Mouse (Mus musculus) liver, postnatal 0 days (tissue): ENCODE data around the gene Mybbp1a. TPM values are rescaled to one million over a fixed set of nuclear protein-coding genes. Genes with fewer than 3 reads are reported as not detected.

ENCODE experiments used
- ATAC-seq: fragments of 200-750 bp; cut with Nextera tagmentation; 2 replicates; pipeline ENCODE4 v1.8.0; 2017; ENCODE audit warnings: mild to moderate bottlenecking, moderate library complexity
- DNase-seq: peaks from one replicate; pipeline ENCODE4 v3.0.0-alpha.2; 2016
- H3K27ac ChIP-seq: fragments of 300-500 bp; sonication (generic); 2 replicates; pipeline ENCODE4 v1.5.1; 2014; ENCODE audit warnings: antibody characterized with exemption, moderate library complexity, mild to moderate bottlenecking, low read depth
- H3K27me3 ChIP-seq: fragments of 300-500 bp; sonication (generic); 2 replicates; pipeline ENCODE4 v1.6.1; 2014; ENCODE audit warnings: low read length, control low read depth, mixed read lengths; ENCODE audit not compliant: insufficient read depth
- H3K36me3 ChIP-seq: fragments of 300-500 bp; sonication (generic); replicated peaks from 2 replicates; pipeline ENCODE4 v1.6.1; 2014; ENCODE audit warnings: mild to moderate bottlenecking, control low read depth, low read length, moderate library complexity, mixed read lengths; ENCODE audit not compliant: insufficient read depth
- H3K4me1 ChIP-seq: fragments of 300-500 bp; sonication (generic); 2 replicates; pipeline ENCODE4 v1.6.1; 2014; ENCODE audit warnings: antibody characterized with exemption, mild to moderate bottlenecking, control low read depth; ENCODE audit not compliant: insufficient read depth
- H3K4me2 ChIP-seq: fragments of 300-500 bp; sonication (generic); 2 replicates; pipeline ENCODE4 v1.6.1; 2014; ENCODE audit warnings: low read depth, mild to moderate bottlenecking, low read length, moderate library complexity, mixed read lengths
- H3K4me3 ChIP-seq: fragments of 300-500 bp; sonication (generic); 2 replicates; pipeline ENCODE4 v1.5.1; 2014; ENCODE audit warnings: low read depth, low read length
- H3K9ac ChIP-seq: fragments of 300-500 bp; sonication (generic); replicated peaks from 2 replicates; pipeline ENCODE4 v1.6.1; 2014; ENCODE audit warnings: mild to moderate bottlenecking, moderate library complexity
- H3K9me3 ChIP-seq: fragments of 300-500 bp; sonication (generic); 2 replicates; pipeline ENCODE4 v1.6.1; 2016; ENCODE audit warnings: mild to moderate bottlenecking, control low read depth, low read length, mixed read lengths
- CTCF ChIP-seq: sonication (generic); IDR thresholded peaks from 2 replicates; pipeline ENCODE4 v1.5.1; 2016; ENCODE audit warnings: antibody characterized with exemption, low read depth
- EP300 ChIP-seq: IDR thresholded peaks from 2 replicates; pipeline ENCODE4 v1.6.1; 2016; ENCODE audit warnings: antibody characterized with exemption, low read depth, mild to moderate bottlenecking
- WGBS: fragments of 180-500 bp; shearing (Covaris S2); extraction: QIAGEN DNeasy Blood & Tissue Kit; methylation state at CpG from one replicate; pipeline ENCODE4 v1.1.7; 2014; ENCODE audit not compliant: insufficient replicate concordance; 5-methylcytosine and 5-hydroxymethylcytosine counted together
- polyA plus RNA-seq: library from polyadenylated mRNA; unstranded; fragments of >200 nt; fragmentation: Nextera tagmentation; extraction: Ambion mirVana; gene quantifications from 2 replicates; pipeline ENCODE4 v1.2.1, GENCODE M21; 2015

Mybbp1a gene
- polyA plus RNA-seq, 1 experiment from 2014 or later: 44.5 TPM

DNA sequence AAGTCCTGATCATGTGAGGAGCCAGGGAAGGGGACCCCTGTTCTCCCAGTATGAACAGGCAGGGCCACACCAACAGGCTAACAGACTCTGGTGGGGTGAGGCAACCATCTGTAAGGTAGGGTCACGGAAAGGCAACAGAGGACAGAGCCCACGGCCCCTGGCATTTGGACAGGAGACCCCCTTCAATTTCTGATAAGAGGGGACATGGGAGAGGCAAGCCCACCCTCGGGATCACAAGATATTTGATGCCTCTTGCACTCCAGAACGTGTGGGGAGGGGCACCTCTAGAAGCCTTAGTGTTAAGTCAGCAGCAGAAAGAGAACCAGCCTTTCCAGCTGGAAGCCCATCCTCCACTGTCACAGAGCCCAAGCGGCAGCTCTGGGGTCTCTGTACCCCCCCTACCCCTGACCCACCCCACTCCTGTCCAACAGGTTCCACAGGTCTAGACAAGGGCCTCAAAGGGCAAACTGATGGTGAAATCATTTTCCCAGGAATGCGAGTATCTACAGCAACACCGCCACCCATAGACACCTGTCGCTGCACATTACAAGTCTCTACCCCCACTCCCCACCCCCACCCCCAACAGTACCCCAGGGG lies 35.0 kb upstream of the Mybbp1a start:
- ATAC-seq: no peak
- Histone ChIP-seq H3K27me3 (peaks cover 4% of the 10 kb centered on the region; the same call in 1 of the 2 replicates), H3K9ac (no peak overlapping the region), H3K4me3 (no peak overlapping the region), H3K9me3 (no peaks in the 10 kb centered on the region), H3K4me2 (no peak overlapping the region), H3K27ac (no peak overlapping the region), H3K4me1 (peaks cover 4% of the 10 kb centered on the region; the same call in 1 of the 2 replicates), H3K36me3 (no peaks in the 10 kb centered on the region)
- no peak for TF ChIP-seq EP300
- TF ChIP-seq CTCF: no peak
- 64% methylated on average over 8 of the region's 8 CpGs for WGBS
- no peak for DNase-seq

DNA sequence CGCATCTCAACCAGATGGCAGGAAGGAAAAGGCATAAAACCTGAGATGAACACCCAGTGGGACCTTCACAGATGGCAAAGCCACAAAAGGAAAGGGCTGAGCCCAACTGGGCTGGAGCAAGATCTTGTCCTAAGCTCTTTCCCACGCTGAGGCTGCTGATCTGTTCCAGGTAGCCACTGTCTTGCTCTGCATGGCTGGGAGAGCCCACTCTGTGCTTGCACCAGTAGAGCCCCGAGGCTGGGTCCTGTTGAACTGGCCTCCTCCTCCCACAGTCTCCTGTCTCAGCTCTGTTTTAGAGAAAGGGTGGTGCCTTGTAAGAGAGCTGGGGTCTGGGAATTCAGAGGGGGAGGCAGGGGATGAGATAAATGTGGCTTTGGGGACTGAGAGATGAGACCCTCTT lies 34.1 kb upstream of the Mybbp1a start:
- Histone ChIP-seq H3K4me2 (no peak overlapping the region), H3K36me3 (no peaks in the 10 kb centered on the region), H3K4me3 (no peak overlapping the region), H3K9ac (no peak overlapping the region), H3K27ac (no peak overlapping the region), H3K27me3 (peaks cover 8% of the 10 kb centered on the region; the same call in 1 of the 2 replicates), H3K9me3 (no peaks in the 10 kb centered on the region), H3K4me1 (peaks cover 11% of the 10 kb centered on the region)
- TF ChIP-seq CTCF: no peak
- no peak for TF ChIP-seq EP300
- no peak for ATAC-seq
- WGBS: 26% methylated on average over 3 of the region's 3 CpGs
- no peak for DNase-seq

DNA sequence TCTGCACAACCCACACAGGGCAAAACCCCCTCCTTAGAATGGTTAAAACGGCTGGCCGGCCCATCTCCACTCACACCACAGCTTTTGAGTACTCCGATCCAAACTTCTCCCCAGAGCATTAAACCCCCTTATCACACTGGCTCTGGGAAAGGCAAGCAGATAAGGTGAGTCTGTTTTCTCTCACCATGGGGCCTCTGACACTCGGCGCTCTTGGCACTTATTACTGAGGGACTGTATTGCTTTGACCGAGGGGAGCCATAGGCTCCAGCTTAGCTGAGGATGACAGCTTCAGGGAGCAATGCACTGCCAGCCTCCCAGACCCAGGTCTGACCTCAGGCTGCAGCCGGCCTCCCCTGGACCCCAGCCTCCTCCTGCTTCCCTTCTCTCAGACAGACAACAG lies 33.6 kb upstream of the Mybbp1a start:
- DNase-seq: no peak
- no peak for ATAC-seq
- Histone ChIP-seq H3K27me3 (peaks cover 8% of the 10 kb centered on the region; the same call in 1 of the 2 replicates), H3K4me1 (peaks cover 11% of the 10 kb centered on the region), H3K27ac (no peak overlapping the region), H3K9ac (no peak overlapping the region), H3K36me3 (no peaks in the 10 kb centered on the region), H3K4me3 (no peak overlapping the region), H3K4me2 (no peak overlapping the region), H3K9me3 (no peaks in the 10 kb centered on the region)
- 32% methylated on average over 7 of the region's 7 CpGs for WGBS
- TF ChIP-seq EP300: 0 out of 2 replicates have a peak, but pooled peaks have one; percentile 18
- no peak for TF ChIP-seq CTCF

DNA sequence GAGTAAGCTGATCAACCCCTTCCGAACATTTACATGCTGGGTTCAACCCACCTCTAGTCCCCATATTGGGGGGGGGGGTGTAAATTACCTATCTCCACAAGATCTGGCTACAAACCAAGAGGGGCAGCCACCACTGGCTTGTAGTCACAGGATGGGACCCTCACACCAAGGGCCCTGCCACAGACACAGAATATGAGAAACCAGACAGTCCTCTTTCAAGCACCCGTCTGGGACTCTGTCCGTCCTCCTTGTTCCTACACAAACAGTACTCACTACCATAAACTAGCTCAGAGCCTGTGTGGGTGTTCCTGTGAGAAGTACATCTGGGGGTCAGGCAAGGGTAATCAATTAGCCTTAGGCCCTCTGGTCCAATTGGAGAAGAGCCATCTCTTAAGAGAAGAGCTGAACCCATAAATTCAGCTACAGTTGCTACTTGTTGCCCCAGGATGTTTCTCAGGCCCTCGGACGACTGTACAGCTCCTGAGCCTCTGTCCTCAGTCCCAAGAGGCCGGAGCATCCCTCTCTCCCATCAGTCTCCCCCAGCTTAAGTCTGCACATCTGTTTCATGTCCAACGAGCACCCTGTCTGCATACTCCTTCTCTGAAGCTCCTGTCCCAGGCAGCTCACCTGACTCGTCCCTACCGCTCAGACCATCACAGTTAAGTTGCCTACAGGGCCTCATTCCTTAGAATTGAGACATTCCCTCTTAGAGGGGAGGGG lies 32.5 kb upstream of the Mybbp1a start:
- ATAC-seq (no peak), DNase-seq (no peak)
- 75% methylated on average over 9 of the region's 9 CpGs for WGBS
- peaks cover 11% of the 10 kb centered on the region for H3K4me1 ChIP-seq
- no peak overlapping the region for H3K4me3 ChIP-seq
- H3K9me3 ChIP-seq: no peaks in the 10 kb centered on the region
- TF ChIP-seq CTCF: no peak
- TF ChIP-seq EP300: no peak
- H3K27me3 ChIP-seq: peaks cover 12% of the 10 kb centered on the region; the same call in 1 of the 2 replicates
- no peaks in the 10 kb centered on the region for H3K36me3 ChIP-seq
- H3K4me2 ChIP-seq: 0 out of 2 replicates have a peak overlapping the region, but pooled peaks have one; percentile 9
- no peak overlapping the region for H3K9ac ChIP-seq
- no peak overlapping the region for H3K27ac ChIP-seq

DNA sequence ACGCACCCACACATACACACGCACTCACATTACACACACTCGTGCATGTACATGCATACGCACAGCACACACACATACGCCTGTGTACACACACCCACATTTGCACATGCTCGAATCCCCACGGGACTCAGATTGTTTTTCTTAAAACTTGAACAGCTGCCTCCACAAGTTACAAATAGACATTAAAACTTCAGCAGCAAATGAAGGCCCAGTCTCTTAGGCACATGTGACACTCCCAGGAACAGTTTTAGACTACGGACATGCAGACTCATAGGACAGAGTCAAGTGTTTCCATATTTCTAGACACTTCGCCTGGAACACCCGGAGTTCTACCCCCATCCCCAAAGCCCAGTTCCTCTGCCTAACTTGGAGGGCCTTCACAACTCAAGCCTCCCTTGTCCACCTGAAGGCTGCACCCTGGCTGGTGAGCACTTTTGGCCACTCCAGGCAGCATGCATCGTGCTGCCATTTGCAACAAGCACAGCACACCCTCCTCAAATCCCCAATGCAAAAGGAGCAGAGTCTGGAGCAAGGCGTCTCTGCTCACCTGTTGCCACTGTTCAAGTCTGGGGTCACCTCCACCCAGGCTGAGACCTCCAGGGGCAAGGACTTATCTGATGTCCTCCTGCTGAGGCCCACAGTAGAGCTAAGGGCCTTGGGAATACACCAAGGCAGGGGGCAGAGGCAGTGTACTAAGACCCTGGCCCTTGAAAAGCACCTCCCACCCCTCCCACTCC lies 31.3 kb upstream of the Mybbp1a start:
- Histone ChIP-seq H3K27me3 (peaks cover 12% of the 10 kb centered on the region; the same call in 1 of the 2 replicates), H3K9ac (no peak overlapping the region), H3K4me3 (no peak overlapping the region), H3K4me2 (peak overlapping the region; percentile 94), H3K27ac (no peak overlapping the region), H3K4me1 (peaks cover 11% of the 10 kb centered on the region), H3K9me3 (no peaks in the 10 kb centered on the region), H3K36me3 (no peaks in the 10 kb centered on the region)
- no peak for DNase-seq
- TF ChIP-seq CTCF (no peak), EP300 (no peak)
- ATAC-seq: no peak
- 75% methylated on average over 12 of the region's 12 CpGs for WGBS
